Mouse (Mus musculus): ENCODE measurements around the gene Hemk1. TPM values are rescaled to one million over a fixed set of nuclear protein-coding genes. Genes with fewer than 3 reads are reported as not detected.

The Hemk1 gene
- polyA plus RNA-seq, 1 experiment from 2014 or later = 11.3 TPM

DNA sequence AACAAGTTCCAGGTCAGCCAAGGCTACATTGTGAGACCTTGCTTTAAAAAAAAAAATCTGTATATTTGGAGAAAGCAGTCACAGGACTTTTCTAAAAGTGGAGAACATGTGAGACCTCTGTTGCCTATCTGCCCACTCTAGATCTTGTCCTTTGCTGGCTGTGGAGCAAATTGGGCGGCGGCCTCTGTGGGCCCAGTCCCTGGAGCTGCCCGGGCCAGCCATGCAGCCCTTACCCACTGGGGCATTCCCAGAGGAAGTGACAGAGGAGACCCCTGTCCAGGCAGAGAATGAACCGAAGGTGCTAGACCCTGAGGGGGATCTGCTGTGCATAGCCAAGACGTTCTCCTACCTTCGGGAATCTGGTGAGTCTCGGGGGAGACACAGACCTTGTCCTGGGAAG lies 38.4 kb downstream of the Hemk1 start:
- H3K9ac ChIP-seq = no peak overlapping the region
- WGBS = 86% methylated on average over 7 of the region's 7 CpGs
- H3K27me3 ChIP-seq (ENCODE audit: insufficient read depth, low read length) = no peaks in the 10 kb centered on the region
- no peak overlapping the region for H3K4me2 ChIP-seq
- H3K27ac ChIP-seq (ENCODE audit: low read depth) = no peak overlapping the region
- no peaks in the 10 kb centered on the region for H3K9me3 ChIP-seq (ENCODE audit: low read depth, low read length)
- DNase-seq (no peak), ATAC-seq (ENCODE audit: insufficient read depth) (no peak)
- TF ChIP-seq CTCF (IDR thresholded peaks at IDR 0.05; ENCODE audit: low read depth) = no peak
- H3K4me1 ChIP-seq (ENCODE audit: insufficient read depth) = peaks cover 12% of the 10 kb centered on the region; the same call in 1 of the 2 replicates
- H3K4me3 ChIP-seq (ENCODE audit: low read depth, low read length) = no peak overlapping the region
- peaks cover 23% of the 10 kb centered on the region for H3K36me3 ChIP-seq (ENCODE audit: insufficient read depth)

DNA sequence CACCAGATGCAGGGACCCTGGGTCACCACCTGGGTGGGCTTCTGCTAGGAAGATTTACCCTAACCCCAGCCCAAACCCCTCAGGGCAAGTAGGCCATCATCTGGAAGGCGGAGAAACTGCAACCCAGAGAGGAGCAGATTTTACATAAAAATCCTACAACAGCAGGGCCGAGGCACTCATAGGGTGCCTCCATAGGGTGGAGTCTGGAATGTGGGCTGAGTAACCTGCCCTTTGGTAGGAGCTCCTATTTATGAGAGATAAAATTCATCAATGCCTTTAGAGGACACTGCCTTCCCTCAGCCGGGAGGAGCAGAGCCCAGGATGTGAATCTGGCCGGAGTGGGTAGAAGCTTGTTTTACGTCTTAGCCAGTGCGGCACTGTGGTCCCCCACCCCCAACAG lies 39.3 kb downstream of the Hemk1 start:
- DNase-seq (no peak), ATAC-seq (ENCODE audit: insufficient read depth) (no peak)
- Histone ChIP-seq H3K36me3 (ENCODE audit: insufficient read depth) (peaks cover 23% of the 10 kb centered on the region), H3K27me3 (ENCODE audit: insufficient read depth, low read length) (no peaks in the 10 kb centered on the region), H3K27ac (ENCODE audit: low read depth) (no peak overlapping the region), H3K9ac (no peak overlapping the region), H3K9me3 (ENCODE audit: low read depth, low read length) (no peaks in the 10 kb centered on the region), H3K4me2 (peak overlapping the region; percentile 98), H3K4me3 (ENCODE audit: low read depth, low read length) (peak overlapping the region; percentile 62; the same call in 1 of the 2 replicates), H3K4me1 (ENCODE audit: insufficient read depth) (peaks cover 12% of the 10 kb centered on the region; the same call in 1 of the 2 replicates)
- TF ChIP-seq CTCF (IDR thresholded peaks at IDR 0.05; ENCODE audit: low read depth) = no peak
- 69% methylated on average over 6 of the region's 6 CpGs for WGBS

DNA sequence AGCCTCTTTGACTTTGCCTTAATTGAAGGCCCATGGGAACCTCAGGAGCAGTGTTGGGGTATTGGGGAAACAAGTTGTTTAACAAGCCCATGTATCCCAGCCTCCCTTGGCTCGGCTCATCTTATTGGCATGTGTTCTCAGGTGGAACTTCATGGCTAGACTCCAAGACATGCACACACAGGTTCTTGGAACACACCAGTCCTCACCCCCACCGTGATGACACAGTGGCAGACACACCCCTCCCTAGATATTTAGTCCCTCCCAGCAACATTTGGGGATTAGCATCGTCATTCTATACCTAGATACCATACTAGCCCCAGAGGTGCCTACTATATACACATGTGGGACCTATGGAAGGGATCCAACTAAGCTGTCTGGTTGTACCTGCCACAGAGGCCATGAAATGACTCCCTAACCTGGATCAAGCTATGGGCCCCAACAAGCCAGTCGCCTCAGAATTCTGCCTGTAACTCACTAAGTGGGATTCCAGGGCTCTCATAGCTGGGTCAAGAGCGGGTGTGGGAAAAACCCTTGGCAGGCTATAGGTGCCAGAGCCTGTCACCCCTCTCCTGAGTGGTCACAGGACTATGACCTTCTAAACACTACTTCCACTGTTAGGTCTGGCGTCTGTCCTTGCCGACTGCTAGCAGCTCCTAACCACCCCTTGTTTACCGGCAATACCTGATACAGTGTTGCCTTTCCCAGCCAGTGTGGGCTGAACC lies 39.9 kb downstream of the Hemk1 start:
- no peak for DNase-seq
- ATAC-seq (ENCODE audit: insufficient read depth) = no peak
- peak overlapping the region; percentile 98 for H3K4me2 ChIP-seq
- no peaks in the 10 kb centered on the region for H3K27me3 ChIP-seq (ENCODE audit: insufficient read depth, low read length)
- peak overlapping the region; percentile 62 for H3K4me3 ChIP-seq (ENCODE audit: low read depth, low read length)
- no peak overlapping the region for H3K9ac ChIP-seq
- WGBS = 68% methylated on average over 8 of the region's 8 CpGs
- H3K36me3 ChIP-seq (ENCODE audit: insufficient read depth) = peaks cover 23% of the 10 kb centered on the region
- no peak for TF ChIP-seq CTCF (IDR thresholded peaks at IDR 0.05; ENCODE audit: low read depth)
- H3K4me1 ChIP-seq (ENCODE audit: insufficient read depth) = peaks cover 12% of the 10 kb centered on the region; the same call in 1 of the 2 replicates
- no peaks in the 10 kb centered on the region for H3K9me3 ChIP-seq (ENCODE audit: low read depth, low read length)
- H3K27ac ChIP-seq (ENCODE audit: low read depth) = peak overlapping the region; percentile 9; the same call in 1 of the 2 replicates

DNA sequence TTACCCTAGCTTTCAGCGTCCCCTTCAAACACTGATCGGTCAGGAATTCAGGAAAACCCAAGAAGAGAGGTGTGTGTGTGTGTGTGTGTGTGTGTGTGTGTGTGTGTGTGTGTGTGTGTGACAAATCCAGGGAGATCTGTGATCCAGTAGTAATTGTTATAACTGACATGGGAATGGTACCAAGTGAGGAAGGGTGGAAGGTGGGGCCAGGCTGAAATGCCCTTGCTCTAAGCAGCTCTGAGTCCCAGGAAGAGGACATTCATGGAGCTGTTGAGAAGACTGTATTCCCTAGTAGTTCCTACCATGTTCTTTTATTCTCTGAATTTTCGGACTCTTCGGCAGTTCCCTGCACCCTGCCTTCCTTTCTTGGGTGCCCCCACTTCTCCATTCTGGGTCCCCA lies 40.5 kb downstream of the Hemk1 start:
- peak overlapping the region; percentile 70 for H3K9ac ChIP-seq
- 69% methylated on average over 4 of the region's 4 CpGs for WGBS
- H3K4me2 ChIP-seq = peak overlapping the region; percentile 98
- TF ChIP-seq CTCF (IDR thresholded peaks at IDR 0.05; ENCODE audit: low read depth) = no peak
- H3K4me3 ChIP-seq (ENCODE audit: low read depth, low read length) = peak overlapping the region; percentile 62
- peaks cover 23% of the 10 kb centered on the region for H3K36me3 ChIP-seq (ENCODE audit: insufficient read depth)
- H3K9me3 ChIP-seq (ENCODE audit: low read depth, low read length) = no peaks in the 10 kb centered on the region
- no peaks in the 10 kb centered on the region for H3K27me3 ChIP-seq (ENCODE audit: insufficient read depth, low read length)
- no peak for DNase-seq
- peak overlapping the region; percentile 9; the same call in 1 of the 2 replicates for H3K27ac ChIP-seq (ENCODE audit: low read depth)
- peaks cover 12% of the 10 kb centered on the region; the same call in 1 of the 2 replicates for H3K4me1 ChIP-seq (ENCODE audit: insufficient read depth)
- no peak for ATAC-seq (ENCODE audit: insufficient read depth)

DNA sequence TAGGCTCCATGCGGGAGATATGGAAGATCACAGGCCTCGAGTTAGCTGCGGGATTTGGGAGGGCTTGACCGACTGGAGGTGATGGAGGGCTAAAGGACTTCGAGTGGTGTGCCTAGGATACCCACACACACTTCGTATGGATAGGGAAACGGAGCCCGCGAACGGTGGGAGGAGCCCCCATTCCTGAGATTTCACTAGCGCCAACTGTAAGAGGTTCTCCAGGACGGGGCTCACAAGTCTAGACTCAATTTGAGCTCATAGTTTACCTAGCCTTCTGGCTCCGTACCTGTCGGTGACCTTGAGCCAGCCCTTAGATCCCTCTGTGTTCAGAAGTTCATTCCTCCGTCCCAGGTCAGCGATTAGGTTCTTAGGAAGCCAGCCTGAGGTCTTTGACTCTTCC lies 41.1 kb downstream of the Hemk1 start:
- H3K36me3 ChIP-seq (ENCODE audit: insufficient read depth) = peaks cover 22% of the 10 kb centered on the region
- H3K4me1 ChIP-seq (ENCODE audit: insufficient read depth) = peaks cover 12% of the 10 kb centered on the region; the same call in 1 of the 2 replicates
- H3K4me2 ChIP-seq = peak overlapping the region; percentile 98
- no peaks in the 10 kb centered on the region for H3K9me3 ChIP-seq (ENCODE audit: low read depth, low read length)
- ATAC-seq (ENCODE audit: insufficient read depth) (peak; percentile 14), DNase-seq (peak; percentile 43)
- TF ChIP-seq CTCF (IDR thresholded peaks at IDR 0.05; ENCODE audit: low read depth) = no peak
- 3% methylated on average over 16 of the region's 16 CpGs for WGBS
- H3K27me3 ChIP-seq (ENCODE audit: insufficient read depth, low read length) = no peaks in the 10 kb centered on the region
- H3K9ac ChIP-seq = peak overlapping the region; percentile 70
- H3K4me3 ChIP-seq (ENCODE audit: low read depth, low read length) = peak overlapping the region; percentile 62
- H3K27ac ChIP-seq (ENCODE audit: low read depth) = peak overlapping the region; percentile 58

DNA sequence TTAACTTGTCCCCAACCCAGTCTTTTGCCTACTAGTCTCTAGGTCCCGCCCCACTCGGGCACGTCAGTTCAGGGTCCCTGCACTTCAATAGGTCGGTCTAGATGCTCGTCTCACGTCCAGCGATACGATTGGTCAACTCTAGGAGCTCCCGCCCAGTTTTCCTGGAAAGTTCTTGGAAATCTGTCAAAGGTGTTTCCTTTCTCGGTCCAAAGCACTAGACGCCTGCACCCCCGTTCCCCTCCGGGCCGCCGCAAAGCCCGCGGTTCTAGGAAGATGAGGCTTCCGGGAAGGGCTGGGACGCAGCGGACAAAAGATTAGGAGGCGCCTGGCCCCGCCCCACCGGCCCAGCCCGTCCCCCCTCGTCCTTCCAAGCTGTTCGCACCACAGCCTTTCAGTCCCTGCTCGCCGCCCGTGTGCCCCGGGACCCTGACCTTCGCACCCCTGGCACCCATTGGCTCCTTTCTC lies 41.6 kb downstream of the Hemk1 start:
- H3K27ac ChIP-seq (ENCODE audit: low read depth) = peak overlapping the region; percentile 71
- no peak for TF ChIP-seq CTCF (IDR thresholded peaks at IDR 0.05; ENCODE audit: low read depth)
- ATAC-seq (ENCODE audit: insufficient read depth) (peak; percentile 98), DNase-seq (peak; percentile 98)
- H3K36me3 ChIP-seq (ENCODE audit: insufficient read depth) = peaks cover 17% of the 10 kb centered on the region
- peaks cover 12% of the 10 kb centered on the region; the same call in 1 of the 2 replicates for H3K4me1 ChIP-seq (ENCODE audit: insufficient read depth)
- peak overlapping the region; percentile 70 for H3K9ac ChIP-seq
- no peaks in the 10 kb centered on the region for H3K27me3 ChIP-seq (ENCODE audit: insufficient read depth, low read length)
- H3K4me2 ChIP-seq = peak overlapping the region; percentile 98
- WGBS = under 1% methylated on average over 31 of the region's 31 CpGs
- H3K4me3 ChIP-seq (ENCODE audit: low read depth, low read length) = peak overlapping the region; percentile 62
- no peaks in the 10 kb centered on the region for H3K9me3 ChIP-seq (ENCODE audit: low read depth, low read length)

DNA sequence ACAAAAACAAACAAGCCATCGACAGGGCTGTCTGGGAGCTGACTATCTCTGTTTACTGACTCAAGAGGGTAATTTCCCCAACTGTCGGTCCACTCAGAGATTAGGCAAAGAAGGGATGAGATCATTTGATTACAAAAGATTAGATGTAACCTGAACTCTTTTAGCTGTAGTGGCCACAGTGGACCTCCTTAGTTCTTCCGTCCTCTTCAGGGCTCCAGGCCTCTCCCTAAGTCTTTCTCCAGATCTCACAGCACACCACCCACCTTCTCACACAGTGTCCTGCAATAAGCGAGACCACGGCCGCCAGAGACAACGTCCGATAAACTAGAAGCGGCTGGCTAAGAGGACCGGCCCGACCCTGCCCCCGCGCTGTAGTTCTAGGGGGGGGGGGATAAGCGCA lies 42.1 kb downstream of the Hemk1 start:
- DNase-seq = no peak
- peak overlapping the region; percentile 62 for H3K4me3 ChIP-seq (ENCODE audit: low read depth, low read length)
- no peaks in the 10 kb centered on the region for H3K27me3 ChIP-seq (ENCODE audit: insufficient read depth, low read length)
- H3K4me1 ChIP-seq (ENCODE audit: insufficient read depth) = peaks cover 12% of the 10 kb centered on the region; the same call in 1 of the 2 replicates
- H3K4me2 ChIP-seq = peak overlapping the region; percentile 98
- peak overlapping the region; percentile 71 for H3K27ac ChIP-seq (ENCODE audit: low read depth)
- WGBS = under 1% methylated on average over 13 of the region's 14 CpGs
- peaks cover 12% of the 10 kb centered on the region for H3K36me3 ChIP-seq (ENCODE audit: insufficient read depth)
- no peak for TF ChIP-seq CTCF (IDR thresholded peaks at IDR 0.05; ENCODE audit: low read depth)
- ATAC-seq (ENCODE audit: insufficient read depth) = peak; percentile 50
- H3K9me3 ChIP-seq (ENCODE audit: low read depth, low read length) = no peaks in the 10 kb centered on the region
- H3K9ac ChIP-seq = peak overlapping the region; percentile 46; the same call in 1 of the 2 replicates

Measured in lung, embryonic 14.5 days (tissue).